Mouse (Mus musculus): ENCODE results near the gene Man2b2. TPM values are rescaled to one million over a fixed set of nuclear protein-coding genes. Genes with fewer than 3 reads are reported as not detected.

Gene Man2b2
- polyA plus RNA-seq, 1 experiment from 2014 or later, result 17.9 TPM

- no peaks in the 10 kb centered on the region for H3K9me3 ChIP-seq
- no peak overlapping the region for H3K9ac ChIP-seq
- ATAC-seq (ENCODE audit: insufficient read depth, low FRiP score, low read depth), result no peak
- no peaks in the 10 kb centered on the region for H3K36me3 ChIP-seq
- no peak overlapping the region for H3K4me2 ChIP-seq
- no peaks in the 10 kb centered on the region for H3K4me1 ChIP-seq
- no peak overlapping the region for H3K4me3 ChIP-seq (replicated peaks)
- 89% methylated on average over 2 of the region's 2 CpGs for WGBS
- peaks cover 23% of the 10 kb centered on the region for H3K27me3 ChIP-seq (replicated peaks)
- H3K27ac ChIP-seq, result no peak overlapping the region
Measured at GRCm38 (mm10) chr5:36861084-36861483, 30.6 kb upstream of the Man2b2 start.

GRCm38 (mm10) chr5:36857546-36857945 lies 27.1 kb upstream of the Man2b2 start:
- 79% methylated on average over 5 of the region's 5 CpGs for WGBS
- H3K36me3 ChIP-seq, result no peaks in the 10 kb centered on the region
- no peak for ATAC-seq (ENCODE audit: insufficient read depth, low FRiP score, low read depth)

GRCm38 (mm10) chr5:36856529-36856928 lies 26.1 kb upstream of the Man2b2 start:
- Histone ChIP-seq H3K9ac (no peak overlapping the region), H3K4me1 (no peaks in the 10 kb centered on the region), H3K4me2 (no peak overlapping the region), H3K4me3 (replicated peaks) (no peak overlapping the region), H3K27me3 (replicated peaks) (no peaks in the 10 kb centered on the region), H3K36me3 (no peaks in the 10 kb centered on the region), H3K27ac (no peak overlapping the region), H3K9me3 (no peaks in the 10 kb centered on the region)
- 85% methylated on average over 7 of the region's 7 CpGs for WGBS
- no peak for ATAC-seq (ENCODE audit: insufficient read depth, low FRiP score, low read depth)

More at GRCm38 (mm10) chr5:36857546-36857945, 27.1 kb upstream of the Man2b2 start:
- Histone ChIP-seq H3K4me2 (no peak overlapping the region), H3K4me3 (replicated peaks) (no peak overlapping the region), H3K27me3 (replicated peaks) (no peaks in the 10 kb centered on the region), H3K9ac (no peak overlapping the region), H3K9me3 (no peaks in the 10 kb centered on the region), H3K27ac (no peak overlapping the region), H3K4me1 (no peaks in the 10 kb centered on the region)

- Histone ChIP-seq H3K9ac (no peak overlapping the region), H3K27me3 (replicated peaks) (no peaks in the 10 kb centered on the region), H3K4me3 (replicated peaks) (no peak overlapping the region), H3K27ac (no peak overlapping the region), H3K4me1 (no peaks in the 10 kb centered on the region), H3K4me2 (no peak overlapping the region), H3K9me3 (no peaks in the 10 kb centered on the region), H3K36me3 (no peaks in the 10 kb centered on the region)
- WGBS, result 79% methylated on average over 3 of the region's 3 CpGs
- no peak for ATAC-seq (ENCODE audit: insufficient read depth, low FRiP score, low read depth)
Measured at GRCm38 (mm10) chr5:36855180-36855579, 24.7 kb upstream of the Man2b2 start.

- no peak overlapping the region for H3K27ac ChIP-seq
- no peak overlapping the region for H3K4me2 ChIP-seq
- H3K9me3 ChIP-seq, result no peaks in the 10 kb centered on the region
- no peak overlapping the region for H3K9ac ChIP-seq
- no peaks in the 10 kb centered on the region for H3K4me1 ChIP-seq
- 36% methylated on average over 4 of the region's 4 CpGs for WGBS
- H3K36me3 ChIP-seq, result no peaks in the 10 kb centered on the region
- no peak for ATAC-seq (ENCODE audit: insufficient read depth, low FRiP score, low read depth)
- H3K27me3 ChIP-seq (replicated peaks), result no peaks in the 10 kb centered on the region
- no peak overlapping the region for H3K4me3 ChIP-seq (replicated peaks)
Measured at GRCm38 (mm10) chr5:36851572-36851971, 21.1 kb upstream of the Man2b2 start.

GRCm38 (mm10) chr5:36844490-36844889 lies 14.0 kb upstream of the Man2b2 start:
- no peak overlapping the region for H3K27ac ChIP-seq
- H3K36me3 ChIP-seq, result no peaks in the 10 kb centered on the region
- no peak overlapping the region for H3K9ac ChIP-seq
- H3K9me3 ChIP-seq, result no peaks in the 10 kb centered on the region
- no peaks in the 10 kb centered on the region for H3K27me3 ChIP-seq (replicated peaks)
- no peak overlapping the region for H3K4me2 ChIP-seq
- 84% methylated on average over 10 of the region's 10 CpGs for WGBS
- H3K4me3 ChIP-seq (replicated peaks), result no peak overlapping the region
- ATAC-seq (ENCODE audit: insufficient read depth, low FRiP score, low read depth), result no peak
- no peaks in the 10 kb centered on the region for H3K4me1 ChIP-seq

- H3K27me3 ChIP-seq (replicated peaks), result no peaks in the 10 kb centered on the region
- no peak overlapping the region for H3K4me3 ChIP-seq (replicated peaks)
- H3K4me2 ChIP-seq, result no peak overlapping the region
- H3K4me1 ChIP-seq, result no peaks in the 10 kb centered on the region
- H3K9ac ChIP-seq, result no peak overlapping the region
- H3K36me3 ChIP-seq, result no peaks in the 10 kb centered on the region
- no peaks in the 10 kb centered on the region for H3K9me3 ChIP-seq
- ATAC-seq (ENCODE audit: insufficient read depth, low FRiP score, low read depth), result no peak
- no peak overlapping the region for H3K27ac ChIP-seq
- 54% methylated on average over 1 of the region's 1 CpGs for WGBS
Measured at GRCm38 (mm10) chr5:36841701-36842100, 11.2 kb upstream of the Man2b2 start.

- 69% methylated on average over 7 of the region's 7 CpGs for WGBS
- Histone ChIP-seq H3K36me3 (no peaks in the 10 kb centered on the region), H3K4me1 (no peaks in the 10 kb centered on the region), H3K4me2 (no peak overlapping the region), H3K27ac (no peak overlapping the region), H3K4me3 (replicated peaks) (no peak overlapping the region), H3K9ac (no peak overlapping the region), H3K9me3 (no peaks in the 10 kb centered on the region), H3K27me3 (replicated peaks) (no peaks in the 10 kb centered on the region)
- ATAC-seq (ENCODE audit: insufficient read depth, low FRiP score, low read depth), result no peak
Measured at GRCm38 (mm10) chr5:36840092-36840491, 9.6 kb upstream of the Man2b2 start.

- H3K9me3 ChIP-seq, result no peaks in the 10 kb centered on the region
- no peak overlapping the region for H3K9ac ChIP-seq
- no peaks in the 10 kb centered on the region for H3K27me3 ChIP-seq (replicated peaks)
- H3K4me3 ChIP-seq (replicated peaks), result no peak overlapping the region
- 58% methylated on average over 8 of the region's 8 CpGs for WGBS
- no peak overlapping the region for H3K27ac ChIP-seq
- no peaks in the 10 kb centered on the region for H3K36me3 ChIP-seq
- H3K4me2 ChIP-seq, result no peak overlapping the region
- ATAC-seq (ENCODE audit: insufficient read depth, low FRiP score, low read depth), result no peak
- H3K4me1 ChIP-seq, result no peaks in the 10 kb centered on the region
Measured at GRCm38 (mm10) chr5:36839602-36840001, 9.1 kb upstream of the Man2b2 start.

- Histone ChIP-seq H3K36me3 (no peaks in the 10 kb centered on the region), H3K4me3 (replicated peaks) (no peak overlapping the region), H3K9ac (no peak overlapping the region), H3K27ac (no peak overlapping the region), H3K4me2 (no peak overlapping the region), H3K27me3 (replicated peaks) (no peaks in the 10 kb centered on the region), H3K4me1 (no peaks in the 10 kb centered on the region), H3K9me3 (no peaks in the 10 kb centered on the region)
- ATAC-seq (ENCODE audit: insufficient read depth, low FRiP score, low read depth), result no peak
- 73% methylated on average over 2 of the region's 2 CpGs for WGBS
Measured at GRCm38 (mm10) chr5:36839032-36839431, 8.6 kb upstream of the Man2b2 start.

GRCm38 (mm10) chr5:36835933-36836332 lies 5.5 kb upstream of the Man2b2 start:
- no peak for ATAC-seq (ENCODE audit: insufficient read depth, low FRiP score, low read depth)
- WGBS, result 1% methylated on average over 6 of the region's 6 CpGs
- Histone ChIP-seq H3K27me3 (replicated peaks) (no peaks in the 10 kb centered on the region), H3K9me3 (no peaks in the 10 kb centered on the region), H3K36me3 (no peaks in the 10 kb centered on the region), H3K4me1 (0 out of 2 replicates have a peak, but pooled peaks cover 1% of the 10 kb centered on the region), H3K9ac (no peak overlapping the region), H3K4me3 (replicated peaks) (no peak overlapping the region), H3K4me2 (no peak overlapping the region), H3K27ac (no peak overlapping the region)

- H3K27ac ChIP-seq, result no peak overlapping the region
- WGBS, result 49% methylated on average over 7 of the region's 7 CpGs
- no peak overlapping the region for H3K4me3 ChIP-seq (replicated peaks)
- H3K4me1 ChIP-seq, result peaks cover 14% of the 10 kb centered on the region; the same call in 1 of the 2 replicates
- H3K9ac ChIP-seq, result no peak overlapping the region
- H3K9me3 ChIP-seq, result no peaks in the 10 kb centered on the region
- no peaks in the 10 kb centered on the region for H3K36me3 ChIP-seq
- H3K27me3 ChIP-seq (replicated peaks), result no peaks in the 10 kb centered on the region
- ATAC-seq (ENCODE audit: insufficient read depth, low FRiP score, low read depth), result no peak
- H3K4me2 ChIP-seq, result no peak overlapping the region
Measured at GRCm38 (mm10) chr5:36831272-36831671, 819 bp upstream of the Man2b2 start.

- Histone ChIP-seq H3K9ac (no peak overlapping the region), H3K36me3 (no peaks in the 10 kb centered on the region), H3K27ac (no peak overlapping the region), H3K4me3 (replicated peaks) (no peak overlapping the region), H3K27me3 (replicated peaks) (no peaks in the 10 kb centered on the region), H3K4me1 (peaks cover 14% of the 10 kb centered on the region; the same call in 1 of the 2 replicates), H3K4me2 (no peak overlapping the region), H3K9me3 (no peaks in the 10 kb centered on the region)
- 70% methylated on average over 4 of the region's 4 CpGs for WGBS
- ATAC-seq (ENCODE audit: insufficient read depth, low FRiP score, low read depth), result no peak
Measured at GRCm38 (mm10) chr5:36829098-36829497, 1.4 kb downstream of the Man2b2 start.
